Mouse (Mus musculus) liver, adult 2 months (tissue): Measurements from ENCODE around the gene Abl1. TPM values are rescaled to one million over a fixed set of nuclear protein-coding genes. Genes with fewer than 3 reads are reported as not detected.

Experiments used
- DNase-seq: peaks from one replicate; pipeline ENCODE4 v3.0.0-alpha.2; 2011; ENCODE audit warnings: low read depth, low spot score; ENCODE audit errors: extremely low read depth
- H3K27ac ChIP-seq: fragments of 200-500 bp; replicated peaks from 2 replicates; pipeline ENCODE4 v1.5.1; 2012; ENCODE audit warnings: low read depth, mild to moderate bottlenecking, control low read depth, inconsistent platforms, low read length; ENCODE audit not compliant: insufficient read depth
- H3K27me3 ChIP-seq: fragments of 200-500 bp; 2 replicates; pipeline ENCODE4 v1.6.1; 2012; ENCODE audit warnings: mild to moderate bottlenecking, moderate library complexity, low read length, inconsistent platforms; ENCODE audit not compliant: control insufficient read depth, insufficient read depth
- H3K36me3 ChIP-seq: fragments of 200-500 bp; 2 replicates; pipeline ENCODE4 v1.6.1; 2012; ENCODE audit warnings: low read length, inconsistent platforms; ENCODE audit not compliant: control insufficient read depth, insufficient read depth
- H3K4me1 ChIP-seq: fragments of 200-500 bp; 2 replicates; pipeline ENCODE4 v1.6.1; 2011; ENCODE audit warnings: low read length; ENCODE audit not compliant: control insufficient read depth, insufficient read depth
- H3K4me3 ChIP-seq: fragments of 200-500 bp; 2 replicates; pipeline ENCODE4 v1.5.1; 2011; ENCODE audit warnings: low read depth, mild to moderate bottlenecking, control low read depth, low read length, moderate library complexity; ENCODE audit not compliant: insufficient read depth
- H3K79me2 ChIP-seq: fragments of 200-500 bp; 2 replicates; pipeline ENCODE4 v1.6.1; 2012; ENCODE audit warnings: inconsistent platforms, mild to moderate bottlenecking, low read length, moderate library complexity; ENCODE audit not compliant: control insufficient read depth, insufficient read depth
- H3K9ac ChIP-seq: fragments of 200-500 bp; 2 replicates; pipeline ENCODE4 v1.6.1; 2012; ENCODE audit warnings: low read depth, mild to moderate bottlenecking, control low read depth, inconsistent platforms, low read length
- CTCF ChIP-seq: fragments of 200-500 bp; IDR thresholded peaks from 2 replicates; pipeline ENCODE4 v1.5.1; 2011; ENCODE audit warnings: low read depth, low read length, control low read depth
- POLR2A ChIP-seq: fragments of 200-500 bp; IDR thresholded peaks from 2 replicates; pipeline ENCODE4 v1.6.1; 2011; ENCODE audit warnings: low read length, control low read depth; ENCODE audit not compliant: insufficient read depth; ENCODE audit errors: extremely low read depth
- WGBS: fragments of 180-500 bp; shearing (Covaris S2); methylation state at CpG from one replicate; pipeline ENCODE4 v1.1.7; 2018; 5-methylcytosine and 5-hydroxymethylcytosine counted together
- polyA plus RNA-seq: library from polyadenylated mRNA; depleted of rRNA; stranded (reverse); fragments of >200 nt; gene quantifications from 2 replicates; pipeline ENCODE4 v1.2.3, GENCODE M21; 2012; rRNA removed
- total RNA-seq: library from RNA; depleted of rRNA; stranded (reverse); fragments of >200 nt; gene quantifications from 2 replicates; pipeline ENCODE4 v1.2.3, GENCODE M21; 2014; rRNA removed

Abl1 gene
- total RNA-seq: 13.0 and 14.1 TPM in 2 replicates
- 11.0 and 13.9 TPM in 2 replicates for polyA plus RNA-seq

DNA sequence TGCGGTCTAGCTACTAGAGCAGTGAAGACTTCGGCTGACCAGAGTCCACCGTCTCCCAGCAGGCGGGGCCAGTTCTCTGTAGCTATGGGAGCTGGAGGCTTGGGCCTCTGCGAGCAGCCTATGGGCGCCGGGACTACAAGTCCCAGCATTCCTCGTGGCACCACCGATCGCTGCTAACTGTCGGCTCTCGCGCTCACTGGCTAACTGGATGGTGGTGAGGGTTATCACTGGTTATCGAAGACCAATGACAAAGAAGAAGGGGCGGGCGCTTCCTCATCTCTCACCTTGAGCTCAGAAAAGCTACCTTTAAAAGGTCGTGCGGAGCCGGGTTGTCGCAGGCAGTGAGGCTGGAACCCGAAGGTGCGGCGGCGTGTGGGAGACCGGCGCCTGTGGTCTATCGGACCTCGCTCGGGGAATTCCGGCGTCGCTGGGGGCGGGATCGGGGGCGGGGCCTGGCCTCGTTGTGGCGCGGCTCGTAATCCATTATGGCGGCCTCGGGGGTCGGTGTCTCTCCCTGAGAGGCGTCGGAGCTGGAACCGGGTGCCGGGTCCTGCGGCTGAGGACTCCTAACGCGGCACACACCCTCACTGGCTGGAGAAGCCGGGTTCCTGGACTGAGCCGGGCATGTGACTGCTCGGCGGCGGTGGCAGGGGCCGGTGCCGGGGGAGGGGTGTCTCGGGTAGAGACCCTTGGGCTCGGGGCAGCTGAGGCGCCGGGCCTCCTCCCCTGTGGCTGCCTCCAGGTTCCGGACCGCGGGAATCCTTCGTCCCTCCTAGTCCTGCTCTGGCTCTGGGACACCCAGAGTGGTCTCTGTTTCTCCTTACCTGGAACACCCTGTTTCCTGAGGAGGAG, at the start of gene Abl1:
Gene Abl1, plus strand, starts transcription at position 303 of the 852 bp plus-strand sequence.
- H3K79me2 ChIP-seq: peaks cover 13% of the 10 kb centered on the region; the same call in 1 of the 2 replicates
- peak within 1 kb of the TSS; percentile 85 for H3K9ac ChIP-seq
- DNase-seq: peak; percentile 99
- H3K27me3 ChIP-seq: no peaks in the 10 kb centered on the region
- TF ChIP-seq POLR2A: peak; percentile 67; the same call in 1 of the 2 replicates
- TF ChIP-seq CTCF: 0 out of 2 replicates have a peak, but pooled peaks have one; percentile 45
- H3K4me3 ChIP-seq: peak within 1 kb of the TSS; percentile 74
- peak within 1 kb of the TSS; percentile 66 for H3K27ac ChIP-seq
- WGBS: under 1% methylated on average over 64 of the region's 64 CpGs
- peaks cover 6% of the 10 kb centered on the region for H3K4me1 ChIP-seq
- no peaks in the 10 kb centered on the region for H3K36me3 ChIP-seq

DNA sequence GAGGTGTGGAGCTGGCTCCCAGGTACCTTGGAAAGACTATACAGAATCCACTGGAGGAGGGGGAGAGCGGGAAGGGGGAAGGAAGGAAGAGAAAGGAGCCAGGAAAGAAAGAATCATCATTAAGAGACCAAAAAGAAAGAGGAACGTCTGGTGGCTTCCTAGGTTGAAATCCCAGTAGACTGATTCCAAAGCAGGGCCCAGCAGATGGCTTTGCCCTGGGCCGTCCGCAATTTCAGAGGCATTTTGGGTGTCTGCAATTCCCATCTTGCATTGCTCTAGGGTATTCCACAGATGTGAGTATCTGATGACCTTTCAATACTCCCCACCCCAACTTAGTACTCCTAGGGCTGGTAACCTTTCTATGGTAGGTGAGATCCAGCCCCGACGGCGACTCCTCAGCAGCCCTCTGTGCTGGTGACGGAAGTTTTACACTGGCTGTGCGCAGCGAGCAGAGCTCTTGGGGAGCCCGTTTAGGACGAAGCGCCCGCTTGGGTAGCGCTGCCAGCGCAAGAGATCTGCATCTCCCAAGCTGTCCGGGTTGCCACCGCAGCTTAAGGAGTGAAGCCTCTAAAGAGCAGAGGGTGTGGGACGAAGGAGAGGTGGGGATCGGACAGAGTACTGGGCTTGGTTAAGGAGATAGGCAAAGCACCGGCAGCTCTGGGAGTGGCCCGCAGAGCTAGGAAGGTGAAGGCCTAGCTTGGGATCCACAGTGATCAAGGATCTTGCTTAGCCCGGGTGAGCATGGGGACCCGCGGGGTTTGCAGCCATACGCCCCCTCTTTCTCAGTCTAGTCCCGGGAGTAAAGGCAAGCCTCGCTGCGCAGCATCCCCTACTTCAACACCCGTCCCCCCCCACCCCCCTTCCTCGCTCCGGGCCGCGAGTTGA, 49.4 kb upstream of the Abl1 start:
- no peak overlapping the region for H3K9ac ChIP-seq
- H3K4me3 ChIP-seq: no peak overlapping the region
- H3K27ac ChIP-seq: no peak overlapping the region
- TF ChIP-seq POLR2A: no peak
- TF ChIP-seq CTCF: no peak
- DNase-seq: no peak
- H3K4me1 ChIP-seq: peaks cover 4% of the 10 kb centered on the region; the same call in 1 of the 2 replicates
- H3K36me3 ChIP-seq: no peaks in the 10 kb centered on the region
- WGBS: 6% methylated on average over 32 of the region's 34 CpGs
- H3K79me2 ChIP-seq: no peaks in the 10 kb centered on the region
- peaks cover 66% of the 10 kb centered on the region for H3K27me3 ChIP-seq

DNA sequence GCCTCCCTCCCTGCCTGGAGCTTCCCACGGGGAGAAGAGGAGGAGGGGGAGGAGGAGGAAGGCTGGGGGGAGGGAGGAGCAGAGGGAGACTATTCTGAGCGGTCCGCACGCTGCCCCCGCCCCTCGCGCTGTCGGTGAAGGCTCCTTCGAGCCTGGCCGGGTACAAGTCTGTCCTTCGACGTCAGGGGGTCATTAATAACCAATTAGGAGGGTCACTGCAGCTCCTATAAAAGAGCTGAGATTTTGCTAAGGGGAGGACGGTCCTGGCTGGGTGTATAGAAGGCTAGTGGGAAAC, 48.8 kb upstream of the Abl1 start:
- Histone ChIP-seq H3K4me1 (peaks cover 4% of the 10 kb centered on the region; the same call in 1 of the 2 replicates), H3K4me3 (no peak overlapping the region), H3K36me3 (no peaks in the 10 kb centered on the region), H3K27ac (no peak overlapping the region), H3K9ac (no peak overlapping the region), H3K79me2 (no peaks in the 10 kb centered on the region), H3K27me3 (peaks cover 67% of the 10 kb centered on the region)
- DNase-seq: no peak
- WGBS: 4% methylated on average over 12 of the region's 13 CpGs
- TF ChIP-seq POLR2A (no peak), CTCF (no peak)

DNA sequence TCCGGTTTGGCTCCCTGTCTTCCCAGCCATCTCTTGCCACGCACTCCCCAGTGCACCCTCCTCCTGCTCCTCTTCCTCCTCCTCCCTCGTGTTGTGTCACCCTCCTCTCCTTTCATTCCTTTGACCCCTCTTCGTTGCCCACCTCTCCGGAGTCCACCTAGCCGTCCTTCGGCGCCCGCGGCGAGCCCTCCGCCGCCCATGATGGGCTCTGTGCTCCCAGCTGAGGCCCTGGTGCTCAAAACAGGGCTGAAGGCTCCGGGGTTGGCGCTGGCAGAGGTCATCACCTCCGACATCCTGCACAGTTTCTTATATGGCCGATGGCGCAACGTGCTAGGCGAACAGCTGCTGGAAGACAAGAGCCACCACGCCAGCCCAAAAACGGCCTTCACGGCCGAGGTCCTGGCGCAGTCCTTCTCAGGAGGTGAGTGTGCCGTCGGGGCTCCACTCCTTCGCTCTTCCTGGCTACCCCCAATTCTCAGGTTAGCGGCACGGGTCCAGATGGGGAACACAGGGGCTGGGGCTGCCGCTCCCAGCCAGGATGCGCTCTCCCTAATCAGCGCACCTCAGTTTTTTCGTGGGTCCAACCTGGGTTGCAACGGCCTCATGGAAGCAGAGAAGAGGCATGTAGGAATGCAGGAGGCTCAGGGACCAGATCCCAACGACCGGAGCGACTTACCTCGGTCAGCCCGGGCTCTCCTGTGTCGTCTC, 48.1 kb upstream of the Abl1 start, which contains the start of gene Prdm12:
Gene Prdm12, plus strand, starts transcription at position 137 of the 708 bp plus-strand sequence.
- no peaks in the 10 kb centered on the region for H3K79me2 ChIP-seq
- H3K9ac ChIP-seq: no peak within 1 kb of the TSS
- no peaks in the 10 kb centered on the region for H3K36me3 ChIP-seq
- peaks cover 65% of the 10 kb centered on the region for H3K27me3 ChIP-seq
- peaks cover 4% of the 10 kb centered on the region; the same call in 1 of the 2 replicates for H3K4me1 ChIP-seq
- H3K4me3 ChIP-seq: no peak within 1 kb of the TSS
- H3K27ac ChIP-seq: no peak within 1 kb of the TSS
- no peak for DNase-seq
- TF ChIP-seq POLR2A (no peak), CTCF (no peak)
- 7% methylated on average over 41 of the region's 41 CpGs for WGBS

DNA sequence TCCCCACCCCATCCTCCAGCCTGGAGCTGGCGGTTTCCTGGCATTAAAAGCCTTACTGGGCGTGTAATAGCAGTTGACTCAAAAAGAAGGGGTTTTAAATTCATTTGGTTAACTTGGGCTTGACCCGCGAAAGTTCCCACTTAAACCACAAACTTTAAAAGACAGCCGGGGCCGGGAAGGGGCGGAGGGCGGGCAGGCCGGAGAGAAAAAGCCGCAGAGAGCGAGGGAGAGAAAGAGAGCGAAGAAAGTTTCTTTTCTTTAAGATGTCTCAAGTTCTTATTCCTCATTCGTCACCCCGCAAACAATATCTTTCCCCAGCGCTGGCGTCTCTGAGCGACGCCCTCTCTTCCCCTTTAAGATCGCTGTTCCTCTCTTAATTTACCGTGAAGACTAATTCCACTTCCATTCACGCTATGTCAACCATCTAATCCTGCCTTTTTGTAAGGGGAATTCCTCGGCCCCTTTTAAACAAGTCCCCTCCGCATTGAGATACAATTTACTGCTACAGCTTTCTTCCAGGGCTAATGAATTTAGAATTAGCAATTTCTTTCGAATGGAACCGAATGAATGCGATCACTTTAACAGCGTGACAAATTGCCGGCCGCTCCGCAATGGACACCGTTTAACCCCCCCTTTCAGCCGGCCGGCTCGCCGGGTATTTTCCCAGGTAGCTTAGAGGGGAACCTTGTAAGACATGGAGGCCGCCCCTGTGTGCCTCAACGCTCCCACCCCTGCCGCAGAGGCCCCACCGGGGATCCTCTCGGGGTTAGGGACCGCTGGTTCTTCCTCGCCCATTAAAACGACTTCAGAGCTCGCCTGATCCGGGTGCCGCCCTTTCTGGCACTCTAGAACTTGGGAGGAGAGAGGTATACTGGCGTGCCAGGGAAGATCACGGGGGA, 47.3 kb upstream of the Abl1 start:
- peak; percentile 40 for DNase-seq
- Histone ChIP-seq H3K27me3 (peaks cover 57% of the 10 kb centered on the region), H3K36me3 (no peaks in the 10 kb centered on the region), H3K9ac (no peak overlapping the region), H3K4me3 (peak overlapping the region; percentile 45; the same call in 1 of the 2 replicates), H3K27ac (no peak overlapping the region), H3K79me2 (no peaks in the 10 kb centered on the region), H3K4me1 (peaks cover 4% of the 10 kb centered on the region; the same call in 1 of the 2 replicates)
- 3% methylated on average over 48 of the region's 48 CpGs for WGBS
- TF ChIP-seq POLR2A: no peak
- no peak for TF ChIP-seq CTCF
